Mouse (Mus musculus) MEL (cell line): ENCODE data around the gene Ripor2. TPM values are rescaled to one million over a fixed set of nuclear protein-coding genes. Genes with fewer than 3 reads are reported as not detected.

Source experiments
- DNase-seq: peaks from one replicate; pipeline ENCODE4 v3.0.0; 2011; ENCODE audit warnings: low read depth, low spot score
- H3K27ac ChIP-seq: 2 replicates; pipeline ENCODE4 v1.5.1; 2012; ENCODE audit warnings: low read depth, mild to moderate bottlenecking, control low read depth, low read length, moderate library complexity; ENCODE audit not compliant: control insufficient read depth
- H3K27me3 ChIP-seq, 2 experiments: fragments of 150-350 bp in 1 of 2; sonication (generic) in 1 of 2; 2 replicates each; pipeline ENCODE4 v1.6.1; 2012; ENCODE audit warnings: low read length in 2 of 2, mild to moderate bottlenecking in 2 of 2, improper control_type of control experiment in 1 of 2, moderate library complexity in 1 of 2; ENCODE audit not compliant: insufficient read depth in 2 of 2, control insufficient read depth in 1 of 2
- H3K36me3 ChIP-seq, 2 experiments: 2 replicates each; pipeline ENCODE4 v1.6.1; 2012 to 2014; ENCODE audit warnings: low read length in 2 of 2, improper control_type of control experiment in 1 of 2, inconsistent platforms in 1 of 2, mild to moderate bottlenecking in 1 of 2; ENCODE audit not compliant: insufficient read depth in 2 of 2, control insufficient read depth in 1 of 2
- H3K4me1 ChIP-seq, 2 experiments: fragments of 150-350 bp in 1 of 2; sonication (generic) in 1 of 2; 2 replicates each; pipeline ENCODE4 v1.6.1; 2012; ENCODE audit warnings: low read length in 2 of 2, improper control_type of control experiment in 1 of 2, mild to moderate bottlenecking in 1 of 2; ENCODE audit not compliant: insufficient read depth in 2 of 2, control insufficient read depth in 1 of 2
- H3K4me3 ChIP-seq, 2 experiments: fragments of 150-350 bp in 1 of 2; sonication (generic) in 1 of 2; 2 replicates each; pipeline ENCODE4 v1.5.1; 2012; ENCODE audit warnings: low read depth in 2 of 2, low read length in 2 of 2, mild to moderate bottlenecking in 2 of 2, moderate library complexity in 2 of 2, control low read depth in 1 of 2, improper control_type of control experiment in 1 of 2; ENCODE audit not compliant: control insufficient read depth in 1 of 2, insufficient read depth in 1 of 2
- H3K79me2 ChIP-seq: 2 replicates; pipeline ENCODE4 v1.6.1; 2012; ENCODE audit warnings: mild to moderate bottlenecking, low read length, moderate library complexity; ENCODE audit not compliant: control insufficient read depth, poor library complexity, insufficient read depth
- H3K9ac ChIP-seq: 2 replicates; pipeline ENCODE4 v1.6.1; 2012; ENCODE audit warnings: low read depth, mild to moderate bottlenecking, control low read depth, low read length, moderate library complexity; ENCODE audit not compliant: control insufficient read depth, poor library complexity, severe bottlenecking
- H3K9me3 ChIP-seq: fragments of 150-350 bp; sonication (generic); replicated peaks from 2 replicates; pipeline ENCODE4 v1.6.1; 2012; ENCODE audit warnings: mild to moderate bottlenecking, low read length, improper control_type of control experiment, moderate library complexity; ENCODE audit not compliant: insufficient read depth
- CTCF ChIP-seq, 3 experiments: IDR thresholded peaks in 2 of 3; conservative IDR thresholded peaks in 1 of 3; 2 replicates each; pipeline ENCODE4 v1.5.1; 2011 to 2012; ENCODE audit warnings: low read length in 3 of 3, low read depth in 2 of 3, mild to moderate bottlenecking in 2 of 3, improper control_type of control experiment in 1 of 3, inconsistent platforms in 1 of 3, mixed read lengths in 1 of 3, moderate library complexity in 1 of 3; ENCODE audit not compliant: control insufficient read depth in 1 of 3, insufficient read depth in 1 of 3, poor library complexity in 1 of 3, severe bottlenecking in 1 of 3
- ELF1 ChIP-seq: IDR thresholded peaks from 2 replicates; pipeline ENCODE4 v1.6.1; 2014; ENCODE audit warnings: low read depth, mild to moderate bottlenecking, inconsistent platforms, low read length, improper control_type of control experiment, moderate library complexity
- EP300 ChIP-seq, 2 experiments: IDR thresholded peaks; 2 replicates each; pipeline ENCODE4 v1.6.1; 2011; ENCODE audit warnings: improper control_type of control experiment in 2 of 2, low read length in 2 of 2, low read depth in 1 of 2, mild to moderate bottlenecking in 1 of 2
- GABPA ChIP-seq: IDR thresholded peaks from 2 replicates; pipeline ENCODE4 v1.6.1; 2012; ENCODE audit warnings: low read depth, mild to moderate bottlenecking, inconsistent platforms, low read length, improper control_type of control experiment, moderate library complexity
- GATA1 ChIP-seq: IDR thresholded peaks from 2 replicates; pipeline ENCODE4 v1.6.1; 2011; ENCODE audit warnings: low read depth, low read length, improper control_type of control experiment
- KAT2A ChIP-seq: conservative IDR thresholded peaks from 2 replicates; pipeline ENCODE4 v1.6.1; 2012; ENCODE audit warnings: low read depth, low read length, improper control_type of control experiment, inconsistent platforms
- MAX ChIP-seq: IDR thresholded peaks from 2 replicates; pipeline ENCODE4 v1.6.1; 2011; ENCODE audit warnings: low read length, improper control_type of control experiment
- MAZ ChIP-seq: IDR thresholded peaks from 2 replicates; pipeline ENCODE4 v1.6.1; 2012; ENCODE audit warnings: low read depth, mild to moderate bottlenecking, inconsistent platforms, low read length, improper control_type of control experiment
- MXI1 ChIP-seq: IDR thresholded peaks from 2 replicates; pipeline ENCODE4 v1.6.1; 2011; ENCODE audit warnings: mild to moderate bottlenecking, low read depth, low read length, improper control_type of control experiment
- MYB ChIP-seq: IDR thresholded peaks from 2 replicates; pipeline ENCODE4 v1.6.1; 2011; ENCODE audit warnings: mild to moderate bottlenecking, low read depth, low read length, improper control_type of control experiment
- MYC ChIP-seq: IDR thresholded peaks from 2 replicates; pipeline ENCODE4 v1.6.1; 2011; ENCODE audit warnings: low read depth, mild to moderate bottlenecking, low read length, improper control_type of control experiment, moderate library complexity
- POLR2A ChIP-seq, 2 experiments: IDR thresholded peaks; 2 replicates each; pipeline ENCODE4 v1.6.1; 2011 to 2012; ENCODE audit warnings: low read length in 2 of 2, mild to moderate bottlenecking in 2 of 2, control low read depth in 1 of 2, improper control_type of control experiment in 1 of 2, low read depth in 1 of 2, moderate library complexity in 1 of 2; ENCODE audit not compliant: control insufficient read depth in 1 of 2, insufficient read depth in 1 of 2, poor library complexity in 1 of 2
- RCOR1 ChIP-seq: IDR thresholded peaks from 2 replicates; pipeline ENCODE4 v1.6.1; 2012; ENCODE audit warnings: low read depth, mild to moderate bottlenecking, inconsistent platforms, low read length, improper control_type of control experiment
- SMC3 ChIP-seq: IDR thresholded peaks from 2 replicates; pipeline ENCODE4 v1.6.1; 2011; ENCODE audit warnings: low read depth, low read length, improper control_type of control experiment
- TBP ChIP-seq: IDR thresholded peaks from 2 replicates; pipeline ENCODE4 v1.8.0; 2011; ENCODE audit warnings: low read depth, low read length, improper control_type of control experiment
- TCF12 ChIP-seq: IDR thresholded peaks from 2 replicates; pipeline ENCODE4 v1.6.1; 2014; ENCODE audit warnings: low read depth, mild to moderate bottlenecking, inconsistent platforms, low read length, improper control_type of control experiment, moderate library complexity
- USF1 ChIP-seq: IDR thresholded peaks from 2 replicates; pipeline ENCODE4 v1.6.1; 2014; ENCODE audit warnings: low read depth, mild to moderate bottlenecking, inconsistent platforms, low read length, improper control_type of control experiment, moderate library complexity
- ZC3H11A ChIP-seq: IDR thresholded peaks from 2 replicates; pipeline ENCODE4 v1.6.1; 2012; ENCODE audit warnings: low read depth, mild to moderate bottlenecking, inconsistent platforms, low read length, improper control_type of control experiment
- ZNF384 ChIP-seq: IDR thresholded peaks from 2 replicates; pipeline ENCODE4 v1.6.1; 2012; ENCODE audit warnings: low read depth, mild to moderate bottlenecking, inconsistent platforms, low read length, improper control_type of control experiment
- polyA plus RNA-seq, 2 experiments: library from polyadenylated mRNA; stranded (reverse) in 1 of 2; unstranded in 1 of 2; fragments of >175 nt in 1 of 2; fragments of >200 nt in 1 of 2; gene quantifications; 2 replicates each; pipeline versions ENCODE4 v1.2.1 to v1.2.4; 2012; ENCODE audit warnings: low replicate concordance in 2 of 2, low read depth in 1 of 2; ENCODE audit not compliant: insufficient read length in 2 of 2, insufficient read depth in 1 of 2, missing spikeins in 1 of 2
- total RNA-seq: library from RNA; depleted of rRNA; stranded (reverse); fragments of 300-350 nt; gene quantifications from 2 replicates; pipeline ENCODE4 v1.2.3, GENCODE M21; 2012

Gene Ripor2
- total and polyA plus RNA-seq, 3 experiments: 13.5 to 18.5 TPM; not detected in 1

DNA sequence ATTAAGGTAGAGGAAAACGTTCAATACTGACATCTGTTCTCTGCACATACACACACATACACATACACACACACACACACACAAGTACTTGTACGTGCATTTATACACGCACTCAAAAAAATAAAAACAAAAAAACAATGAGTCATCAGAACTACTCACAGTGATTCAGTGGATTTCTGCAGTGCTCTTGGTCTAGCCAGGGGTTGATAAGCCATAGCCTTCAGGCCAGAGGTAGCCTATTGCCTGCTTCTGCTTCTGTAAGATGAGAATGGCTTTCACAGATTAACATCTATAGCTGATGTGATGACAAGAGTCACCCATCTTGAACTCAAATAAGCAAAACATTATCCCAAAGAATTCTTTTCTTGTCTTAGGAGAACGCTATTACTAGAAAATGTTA lies 41.6 kb downstream of the Ripor2 start:
- DNase-seq: peak; percentile 19
- H3K27ac ChIP-seq: no peak overlapping the region
- no peaks in the 10 kb centered on the region for H3K36me3 ChIP-seq
- H3K79me2 ChIP-seq: no peaks in the 10 kb centered on the region
- TF ChIP-seq GATA1: 0 out of 2 replicates have a peak, but pooled peaks have one; percentile 6
- TF ChIP-seq TBP: no peak
- TF ChIP-seq, all 39 proteins: peak for 1
- H3K27me3 ChIP-seq: no peaks in the 10 kb centered on the region
- H3K4me1 ChIP-seq: no peaks in the 10 kb centered on the region; a peak in 2 of 4 replicates
- no peaks in the 10 kb centered on the region for H3K9me3 ChIP-seq
- H3K9ac ChIP-seq: no peak overlapping the region
- no peak overlapping the region for H3K4me3 ChIP-seq

DNA sequence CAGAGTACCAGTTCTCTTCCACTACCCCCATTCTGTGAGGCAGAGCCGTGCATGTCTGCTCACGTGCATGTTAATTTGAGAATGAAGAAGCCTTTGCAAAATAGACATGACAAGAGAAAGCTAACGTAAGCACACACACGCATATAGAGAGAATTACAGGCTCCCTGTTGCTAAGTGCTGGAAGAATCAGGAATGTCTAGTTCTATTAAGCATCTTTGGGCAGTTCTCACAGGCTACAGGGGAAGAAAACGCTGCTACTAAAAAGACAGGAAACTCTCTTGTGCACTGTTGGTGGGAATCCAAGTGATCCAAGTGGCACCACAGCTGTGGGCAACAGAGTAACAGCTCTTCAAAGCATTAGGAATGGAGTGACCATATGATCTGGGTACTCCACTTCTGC lies 43.1 kb downstream of the Ripor2 start:
- Histone ChIP-seq H3K36me3 (peaks cover 0 to 4% of the 10 kb centered on the region in 2 experiments; a peak in 2 of 4 replicates), H3K9ac (no peak overlapping the region), H3K27me3 (no peaks in the 10 kb centered on the region), H3K79me2 (no peaks in the 10 kb centered on the region), H3K4me1 (peaks cover 1 to 6% of the 10 kb centered on the region in 2 experiments), H3K4me3 (no peak overlapping the region), H3K27ac (no peak overlapping the region), H3K9me3 (no peaks in the 10 kb centered on the region)
- TF ChIP-seq KAT2A (no peak), ZC3H11A (no peak), TCF12 (no peak), MAX (no peak), GABPA (no peak), POLR2A (IDR thresholded peaks at IDR 0.05; ENCODE audit: control insufficient read depth in 1 of 2, insufficient read depth in 1 of 2, low read depth in 1 of 2, low read length in 2 of 2, poor library complexity in 1 of 2) (no peak), ELF1 (no peak), EP300 (IDR thresholded peaks at IDR 0.05; ENCODE audit: low read depth in 1 of 2, low read length in 2 of 2) (no peak), ZNF384 (no peak), RCOR1 (no peak), SMC3 (no peak), CTCF (IDR thresholded peaks at IDR 0.05 in 2 of 3, conservative IDR thresholded peaks at IDR 0.05 in 1 of 3; ENCODE audit: control insufficient read depth in 1 of 3, insufficient read depth in 1 of 3, low read depth in 2 of 3, low read length in 3 of 3, poor library complexity in 1 of 3, severe bottlenecking in 1 of 3) (no peak), MYC (no peak), MXI1 (no peak), MYB (no peak), MAZ (no peak), USF1 (no peak)
- DNase-seq: no peak
